Mouse (Mus musculus) kidney, adult 2 months (tissue): ENCODE data around the gene Btk.

Experiments used
- CTCF ChIP-seq: fragments of 200-500 bp; conservative IDR thresholded peaks from 2 replicates; pipeline ENCODE4 v1.5.1; 2011; ENCODE audit warnings: low read depth, mild to moderate bottlenecking, control low read depth, low read length, moderate library complexity, mixed read lengths; ENCODE audit not compliant: insufficient read depth, insufficient read length
- POLR2A ChIP-seq: fragments of 200-500 bp; IDR thresholded peaks from one replicate; pipeline ENCODE4 v1.6.1; 2011; ENCODE audit warnings: low read depth, low read length, control low read depth

GRCm38 (mm10) chrX:134632710-134633109, 49.3 kb upstream of the Btk start:
- TF ChIP-seq CTCF (no peak), POLR2A (no peak)
